8 mouse cellular contexts compared by ENCODE assay signal in genomic region chr8:4676586-4676985, GRCm38 (mm10).
A peak's percentile ranks its signal among the peaks of the same experiment; 100 is the strongest.
DNase-seq lines count a peak whose midpoint lies in the region; ATAC-seq and TF ChIP-seq lines count a peak whose summit lies in the region.

No protein-coding gene starts in this region.

- H3K36me3 ChIP-seq in kidney, embryonic 14.5 days (ENCODE audit: control insufficient read depth, insufficient read depth, low read length): no peaks in the 10 kb centered on the region
- no peaks in the 10 kb centered on the region for H3K36me3 ChIP-seq in CH12.LX (replicated peaks in 1 of 2; ENCODE audit: control insufficient read depth in 1 of 2, insufficient read depth in 1 of 2, low read length in 1 of 2)
- no peaks in the 10 kb centered on the region for H3K36me3 ChIP-seq in heart, embryonic 15.5 days
- no peaks in the 10 kb centered on the region for H3K36me3 ChIP-seq in liver, embryonic 15.5 days (replicated peaks)

- H3K9ac ChIP-seq in kidney, embryonic 14.5 days (ENCODE audit: low read depth, low read length): no peak overlapping the region; the same call in 1 of the 2 replicates
- H3K9ac ChIP-seq in CH12.LX (ENCODE audit: insufficient read depth, low read depth): peak overlapping the region; percentile 78
- H3K9ac ChIP-seq in heart, embryonic 15.5 days: no peak overlapping the region
- H3K9ac ChIP-seq in liver, embryonic 15.5 days: no peak overlapping the region

- H3K4me3 ChIP-seq in kidney, embryonic 14.5 days (ENCODE audit: low read length): peak overlapping the region; percentile 58; the same call in 1 of the 2 replicates
- H3K4me3 ChIP-seq in CH12.LX (replicated peaks in 1 of 3; ENCODE audit: low read depth in 2 of 3, low read length in 2 of 3, poor library complexity in 1 of 3): peak overlapping the region; percentile 69 to 85 (median 70)
- peak overlapping the region; percentile 83; the same call in 1 of the 2 replicates for H3K4me3 ChIP-seq in heart, embryonic 15.5 days
- peak overlapping the region; percentile 76; the same call in 1 of the 2 replicates for H3K4me3 ChIP-seq in liver, embryonic 15.5 days (replicated peaks)

- peaks cover 9% of the 10 kb centered on the region for H3K9me3 ChIP-seq in kidney, embryonic 14.5 days (ENCODE audit: control insufficient read depth, low read length)
- peaks cover 6% of the 10 kb centered on the region for H3K9me3 ChIP-seq in CH12.LX (replicated peaks; ENCODE audit: low read length)
- H3K9me3 ChIP-seq in heart, embryonic 15.5 days (replicated peaks): no peaks in the 10 kb centered on the region
- H3K9me3 ChIP-seq in liver, embryonic 15.5 days (replicated peaks): 0 out of 2 replicates have a peak, but pooled peaks cover 5% of the 10 kb centered on the region

- DNase-seq in kidney, postnatal 4 days: no peak
- DNase-seq in CH12.LX (ENCODE audit: extremely low read depth): peak; percentile 53
- peak; percentile 13 to 28 for DNase-seq in cerebellum, adult 18-20 months
- peak; percentile 7 for DNase-seq in yolk sac, embryonic 10.5 days (ENCODE audit: low spot score)

- ATAC-seq in kidney, embryonic 14.5 days (ENCODE audit: low FRiP score, low TSS enrichment): no peak
- ATAC-seq in heart, embryonic 15.5 days (replicated peaks; ENCODE audit: insufficient number of reproducible peaks, insufficient read depth, low FRiP score, low read depth): no peak
- ATAC-seq in liver, embryonic 15.5 days (ENCODE audit: insufficient read depth): no peak
- ATAC-seq in frontal cortex, adult (ENCODE audit: low TSS enrichment): no peak

- H3K4me1 ChIP-seq in kidney, embryonic 14.5 days (ENCODE audit: control insufficient read depth, insufficient read depth, low read length): 0 out of 2 replicates have a peak, but pooled peaks cover 3% of the 10 kb centered on the region
- H3K4me1 ChIP-seq in CH12.LX (ENCODE audit: control insufficient read depth in 1 of 2, insufficient read depth in 2 of 2): no peaks in the 10 kb centered on the region
- peaks cover 3% of the 10 kb centered on the region; the same call in 1 of the 2 replicates for H3K4me1 ChIP-seq in heart, embryonic 15.5 days (replicated peaks)
- H3K4me1 ChIP-seq in liver, embryonic 15.5 days (replicated peaks): peaks cover 17% of the 10 kb centered on the region

- TF ChIP-seq EP300 in CH12.LX (IDR thresholded peaks at IDR 0.05; ENCODE audit: low read length): no peak

- 88% methylated on average over 7 of the region's 7 CpGs for WGBS in kidney, embryonic 14.5 days
- 82% methylated on average over 7 of the region's 7 CpGs for WGBS in heart, embryonic 15.5 days
- 60% methylated on average over 7 of the region's 7 CpGs for WGBS in liver, embryonic 15.5 days (ENCODE audit: insufficient replicate concordance)

- TF ChIP-seq CTCF in CH12.LX (conservative IDR thresholded peaks at IDR 0.05 in 1 of 2, IDR thresholded peaks at IDR 0.05 in 1 of 2; ENCODE audit: low read depth in 2 of 2, low read length in 2 of 2): no peak

- no peak for TF ChIP-seq RAD21 in CH12.LX (IDR thresholded peaks at IDR 0.05; ENCODE audit: low read depth, low read length)

- no peak for TF ChIP-seq POLR2A in CH12.LX (IDR thresholded peaks at IDR 0.05; ENCODE audit: low read depth, low read length)

- in situ Hi-C loops in CH12.LX (cut with MboI; ENCODE audit: low pct_ligation_motif_present, low pct_unique_long_range_greater_than_20kb, low sequenced_read_pairs): loop anchor here (5.0 kb wide), 1 partner anchor 64 kb away; the partner anchor contains the start of gene Zfp958

- no peaks in the 10 kb centered on the region for H3K27me3 ChIP-seq in kidney, embryonic 14.5 days (ENCODE audit: control insufficient read depth, insufficient read depth, low read length)
- no peaks in the 10 kb centered on the region for H3K27me3 ChIP-seq in CH12.LX (replicated peaks)
- no peaks in the 10 kb centered on the region for H3K27me3 ChIP-seq in heart, embryonic 15.5 days
- H3K27me3 ChIP-seq in liver, embryonic 15.5 days: no peaks in the 10 kb centered on the region

- dilution Hi-C loops in CH12.LX (cut with MboI; ENCODE audit: extremely low pct_ligation_motif_present, extremely low pct_unique_long_range_greater_than_20kb, low sequenced_read_pairs): no loop called here

- H3K4me2 ChIP-seq in kidney, embryonic 14.5 days (replicated peaks; ENCODE audit: low read depth, low read length): peak overlapping the region; percentile 51
- peak overlapping the region; percentile 93 for H3K4me2 ChIP-seq in CH12.LX (ENCODE audit: insufficient read depth, low read depth, poor library complexity, severe bottlenecking)
- H3K4me2 ChIP-seq in heart, embryonic 15.5 days: peak overlapping the region; percentile 74
- peak overlapping the region; percentile 94 for H3K4me2 ChIP-seq in liver, embryonic 15.5 days

- H3K27ac ChIP-seq in kidney, embryonic 14.5 days (ENCODE audit: low read depth, low read length): no peak overlapping the region
- H3K27ac ChIP-seq in CH12.LX (ENCODE audit: insufficient read depth, low read depth): peak overlapping the region; percentile 83
- peak overlapping the region; percentile 98; the same call in 1 of the 2 replicates for H3K27ac ChIP-seq in heart, embryonic 15.5 days
- no peak overlapping the region for H3K27ac ChIP-seq in liver, embryonic 15.5 days (replicated peaks)

- H3K79me2 ChIP-seq in CH12.LX (replicated peaks; ENCODE audit: control insufficient read depth, extremely low read depth, insufficient read depth, poor library complexity, severe bottlenecking): peaks cover 13% of the 10 kb centered on the region

TF ChIP-seq in CH12.LX, 34 proteins besides CTCF, POLR2A, EP300 and RAD21:
- TF ChIP-seq KAT2A (IDR thresholded peaks at IDR 0.05; ENCODE audit: insufficient replicate concordance, low read length) (0 out of 2 replicates have a peak, but pooled peaks have one; percentile 16), BHLHE40 (IDR thresholded peaks at IDR 0.05; ENCODE audit: low read depth, low read length) (no peak), MYC (IDR thresholded peaks at IDR 0.05; ENCODE audit: low read depth, low read length) (peak; percentile 29), HCFC1 (IDR thresholded peaks at IDR 0.05; ENCODE audit: low read depth, low read length) (no peak), NELFE (IDR thresholded peaks at IDR 0.05; ENCODE audit: low read depth, low read length) (no peak), TCF12 (IDR thresholded peaks at IDR 0.05; ENCODE audit: low read depth, low read length) (no peak), ZC3H11A (IDR thresholded peaks at IDR 0.05; ENCODE audit: low read depth, low read length) (no peak), ETS1 (conservative IDR thresholded peaks at IDR 0.05; ENCODE audit: low read depth, low read length) (no peak), TBP (conservative IDR thresholded peaks at IDR 0.05; ENCODE audit: low read depth, low read length) (no peak), CHD2 (IDR thresholded peaks at IDR 0.05; ENCODE audit: low read length) (peak; percentile 77), ZMIZ1 (IDR thresholded peaks at IDR 0.05; ENCODE audit: low read depth, low read length) (no peak; the same call in 1 of the 2 replicates), ELF1 (IDR thresholded peaks at IDR 0.05; ENCODE audit: low read depth, low read length) (no peak), MAX (IDR thresholded peaks at IDR 0.05; ENCODE audit: low read length) (peak; percentile 63; the same call in 1 of the 2 replicates)
TF ChIP-seq in CH12.LX: peak in this region for 4.

Comparison
In these comparisons a context has a peak if more than half of its experiments do, and no peak if none do; other contexts are left out.
1. H3K27ac ChIP-seq: peak in CH12.LX (single experiment) and heart, embryonic 15.5 days (single experiment); none in kidney, embryonic 14.5 days (single experiment) and liver, embryonic 15.5 days (single experiment).
2. DNase-seq: peak in CH12.LX (single experiment), cerebellum, adult 18-20 months (2 of 2) and yolk sac, embryonic 10.5 days (single experiment); none in kidney, postnatal 4 days (0 of 2).
3. Peak in every context shown above with its lines, with median percentiles within 50 percentile points of each other: H3K4me2 ChIP-seq and H3K4me3 ChIP-seq.